Mouse (Mus musculus): ENCODE data around the gene Oas3. TPM values are rescaled to one million over a fixed set of nuclear protein-coding genes. Genes with fewer than 3 reads are reported as not detected.
"Not testable (repeated sequence)": the region's sequence is repeated elsewhere in the genome, so short reads cannot be mapped to it uniquely, and the experiment has no call there.

Oas3 gene
- polyA plus RNA-seq, 1 experiment from 2014 or later = 0.31 TPM

- no peak overlapping the region for H3K9ac ChIP-seq (replicated peaks; ENCODE audit: low read depth)
- no peaks in the 10 kb centered on the region for H3K36me3 ChIP-seq (ENCODE audit: insufficient read depth, low read length)
- H3K27me3 ChIP-seq (replicated peaks; ENCODE audit: insufficient read depth, low read length) = no peaks in the 10 kb centered on the region
- H3K4me1 ChIP-seq (ENCODE audit: insufficient read depth, low read depth, low read length) = no peaks in the 10 kb centered on the region
- no peak for TF ChIP-seq EP300 (IDR thresholded peaks at IDR 0.05)
- TF ChIP-seq CTCF (IDR thresholded peaks at IDR 0.05) = peak; percentile 73
- DNase-seq (ENCODE audit: low spot score) = peak; percentile 59
- H3K4me2 ChIP-seq (replicated peaks; ENCODE audit: low read depth, low read length) = no peak overlapping the region
- no peak for ATAC-seq
- 100% methylated on average over 1 of the region's 1 CpGs for WGBS
- H3K4me3 ChIP-seq (ENCODE audit: low read depth, low read length) = no peak overlapping the region
- no peaks in the 10 kb centered on the region for H3K9me3 ChIP-seq (ENCODE audit: low read length)
- no peak overlapping the region for H3K27ac ChIP-seq (ENCODE audit: low read length)
These were observed 29.0 kb upstream of the Oas3 start for GRCm38 (mm10) chr5:120806458-120806857.

GRCm38 (mm10) chr5:120803596-120803995, 26.1 kb upstream of the Oas3 start:
- H3K36me3 ChIP-seq (ENCODE audit: insufficient read depth, low read length) = no peaks in the 10 kb centered on the region
- H3K4me1 ChIP-seq (ENCODE audit: insufficient read depth, low read depth, low read length) = no peaks in the 10 kb centered on the region
- no peak overlapping the region for H3K9ac ChIP-seq (replicated peaks; ENCODE audit: low read depth)
- DNase-seq (ENCODE audit: low spot score) (no peak), ATAC-seq (no peak)
- H3K27me3 ChIP-seq (replicated peaks; ENCODE audit: insufficient read depth, low read length) = no peaks in the 10 kb centered on the region
- no peak overlapping the region for H3K4me3 ChIP-seq (ENCODE audit: low read depth, low read length)
- TF ChIP-seq CTCF (IDR thresholded peaks at IDR 0.05) = no peak
- TF ChIP-seq EP300 (IDR thresholded peaks at IDR 0.05) = no peak
- H3K27ac ChIP-seq (ENCODE audit: low read length) = no peak overlapping the region
- no peak overlapping the region for H3K4me2 ChIP-seq (replicated peaks; ENCODE audit: low read depth, low read length)
- H3K9me3 ChIP-seq (ENCODE audit: low read length) = no peaks in the 10 kb centered on the region
- 55% methylated on average over 2 of the region's 2 CpGs for WGBS

GRCm38 (mm10) chr5:120798943-120799342, 21.5 kb upstream of the Oas3 start:
- not testable (repeated sequence) for H3K9ac ChIP-seq (replicated peaks; ENCODE audit: low read depth); H3K9me3 ChIP-seq (ENCODE audit: low read length); ATAC-seq; H3K27me3 ChIP-seq (replicated peaks; ENCODE audit: insufficient read depth, low read length); H3K27ac ChIP-seq (ENCODE audit: low read length); H3K4me3 ChIP-seq (ENCODE audit: low read depth, low read length); H3K36me3 ChIP-seq (ENCODE audit: insufficient read depth, low read length); H3K4me1 ChIP-seq (ENCODE audit: insufficient read depth, low read depth, low read length); DNase-seq (ENCODE audit: low spot score); H3K4me2 ChIP-seq (replicated peaks; ENCODE audit: low read depth, low read length)
- WGBS = 30% methylated on average over 1 of the region's 2 CpGs

- not testable (repeated sequence) for DNase-seq (ENCODE audit: low spot score); H3K27me3 ChIP-seq (replicated peaks; ENCODE audit: insufficient read depth, low read length); H3K4me2 ChIP-seq (replicated peaks; ENCODE audit: low read depth, low read length); H3K4me3 ChIP-seq (ENCODE audit: low read depth, low read length); H3K4me1 ChIP-seq (ENCODE audit: insufficient read depth, low read depth, low read length); H3K27ac ChIP-seq (ENCODE audit: low read length); ATAC-seq; H3K9ac ChIP-seq (replicated peaks; ENCODE audit: low read depth); H3K9me3 ChIP-seq (ENCODE audit: low read length); H3K36me3 ChIP-seq (ENCODE audit: insufficient read depth, low read length)
- 57% methylated on average over 5 of the region's 5 CpGs for WGBS
These were observed 20.7 kb upstream of the Oas3 start for GRCm38 (mm10) chr5:120798147-120798546.

GRCm38 (mm10) chr5:120795480-120796034, 18.1 kb upstream of the Oas3 start, which contains the start of gene Oas1e:
Oas1e (minus strand) TSS chr5:120795530.
- not testable (repeated sequence) for H3K9ac ChIP-seq (replicated peaks; ENCODE audit: low read depth); H3K27ac ChIP-seq (ENCODE audit: low read length); H3K4me1 ChIP-seq (ENCODE audit: insufficient read depth, low read depth, low read length); H3K9me3 ChIP-seq (ENCODE audit: low read length); H3K27me3 ChIP-seq (replicated peaks; ENCODE audit: insufficient read depth, low read length); H3K4me3 ChIP-seq (ENCODE audit: low read depth, low read length); H3K36me3 ChIP-seq (ENCODE audit: insufficient read depth, low read length); H3K4me2 ChIP-seq (replicated peaks; ENCODE audit: low read depth, low read length)
- peak; percentile 41 for DNase-seq (ENCODE audit: low spot score)
- WGBS = 45% methylated on average over 8 of the region's 9 CpGs
- peak; percentile 53 for ATAC-seq

- Histone ChIP-seq H3K27ac (ENCODE audit: low read length) (no peak overlapping the region), H3K4me2 (replicated peaks; ENCODE audit: low read depth, low read length) (no peak overlapping the region), H3K4me3 (ENCODE audit: low read depth, low read length) (no peak overlapping the region), H3K4me1 (ENCODE audit: insufficient read depth, low read depth, low read length) (no peaks in the 10 kb centered on the region), H3K27me3 (replicated peaks; ENCODE audit: insufficient read depth, low read length) (no peaks in the 10 kb centered on the region), H3K9me3 (ENCODE audit: low read length) (no peaks in the 10 kb centered on the region), H3K36me3 (ENCODE audit: insufficient read depth, low read length) (no peaks in the 10 kb centered on the region), H3K9ac (replicated peaks; ENCODE audit: low read depth) (no peak overlapping the region)
- ATAC-seq = peak; percentile 38; the same call in 1 of the 2 replicates
- DNase-seq (ENCODE audit: low spot score) = peak; percentile 52
- WGBS = 23% methylated on average over 2 of the region's 2 CpGs
- TF ChIP-seq CTCF (IDR thresholded peaks at IDR 0.05) = peak; percentile 79
- TF ChIP-seq EP300 (IDR thresholded peaks at IDR 0.05) = no peak
These were observed 15.6 kb upstream of the Oas3 start for GRCm38 (mm10) chr5:120793043-120793442.

- no peak overlapping the region for H3K9ac ChIP-seq (replicated peaks; ENCODE audit: low read depth)
- H3K36me3 ChIP-seq (ENCODE audit: insufficient read depth, low read length) = no peaks in the 10 kb centered on the region
- DNase-seq (ENCODE audit: low spot score) = no peak
- ATAC-seq = no peak
- H3K4me2 ChIP-seq (replicated peaks; ENCODE audit: low read depth, low read length) = no peak overlapping the region
- no peak overlapping the region for H3K27ac ChIP-seq (ENCODE audit: low read length)
- 59% methylated on average over 3 of the region's 3 CpGs for WGBS
- no peaks in the 10 kb centered on the region for H3K9me3 ChIP-seq (ENCODE audit: low read length)
- H3K4me1 ChIP-seq (ENCODE audit: insufficient read depth, low read depth, low read length) = no peaks in the 10 kb centered on the region
- H3K4me3 ChIP-seq (ENCODE audit: low read depth, low read length) = no peak overlapping the region
- H3K27me3 ChIP-seq (replicated peaks; ENCODE audit: insufficient read depth, low read length) = no peaks in the 10 kb centered on the region
- TF ChIP-seq CTCF (IDR thresholded peaks at IDR 0.05) (no peak), EP300 (IDR thresholded peaks at IDR 0.05) (no peak)
These were observed 9.6 kb upstream of the Oas3 start for GRCm38 (mm10) chr5:120787042-120787441.

Measured in lung, postnatal 0 days (tissue).